Mouse (Mus musculus): ENCODE results near the gene Ndufs6.

The Ndufs6 gene

GRCm38 (mm10) chr13:73327827-73328698, at the start of gene Ndufs6, which contains the start of gene Mrpl36:
Gene Ndufs6 (minus strand): TSS chr13:73328542.
Gene Mrpl36 (plus strand): TSS chr13:73328513.
- peak; percentile 91 for DNase-seq (ENCODE audit: low spot score)

DNA sequence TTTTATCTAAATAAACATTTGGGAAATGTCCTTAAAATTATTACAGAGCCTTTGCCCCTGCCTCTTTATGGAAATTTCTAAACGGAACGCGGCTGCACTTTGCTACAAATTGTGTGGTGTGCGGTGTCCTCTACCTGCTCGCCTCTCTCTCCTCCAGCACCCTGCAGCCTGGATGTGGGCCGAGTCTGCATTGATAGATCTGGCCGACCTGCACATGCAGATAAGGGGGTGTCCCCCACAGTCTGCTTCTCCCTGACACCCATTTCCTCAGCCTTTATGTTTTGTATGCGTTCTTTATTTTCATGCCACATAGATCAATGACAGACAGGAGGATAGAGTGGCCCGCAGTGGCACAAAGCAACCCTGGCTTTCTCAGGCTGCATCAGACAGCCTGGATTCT, 49.3 kb upstream of the Ndufs6 start:
- no peak for DNase-seq (ENCODE audit: low spot score)

GRCm38 (mm10) chr13:73374612-73375011, 46.3 kb upstream of the Ndufs6 start:
- DNase-seq (ENCODE audit: low spot score), result no peak

- DNase-seq (ENCODE audit: low spot score), result no peak
Measured at GRCm38 (mm10) chr13:73373367-73373766, 45.0 kb upstream of the Ndufs6 start.

- DNase-seq (ENCODE audit: low spot score), result no peak
Measured at GRCm38 (mm10) chr13:73357106-73357505, 28.8 kb upstream of the Ndufs6 start.

GRCm38 (mm10) chr13:73352491-73352890, 24.1 kb upstream of the Ndufs6 start:
- no peak for DNase-seq (ENCODE audit: low spot score)

- peak; percentile 20 for DNase-seq (ENCODE audit: low spot score)
Measured at GRCm38 (mm10) chr13:73351910-73352309, 23.6 kb upstream of the Ndufs6 start.

GRCm38 (mm10) chr13:73350741-73351140, 22.4 kb upstream of the Ndufs6 start:
- no peak for DNase-seq (ENCODE audit: low spot score)

DNA sequence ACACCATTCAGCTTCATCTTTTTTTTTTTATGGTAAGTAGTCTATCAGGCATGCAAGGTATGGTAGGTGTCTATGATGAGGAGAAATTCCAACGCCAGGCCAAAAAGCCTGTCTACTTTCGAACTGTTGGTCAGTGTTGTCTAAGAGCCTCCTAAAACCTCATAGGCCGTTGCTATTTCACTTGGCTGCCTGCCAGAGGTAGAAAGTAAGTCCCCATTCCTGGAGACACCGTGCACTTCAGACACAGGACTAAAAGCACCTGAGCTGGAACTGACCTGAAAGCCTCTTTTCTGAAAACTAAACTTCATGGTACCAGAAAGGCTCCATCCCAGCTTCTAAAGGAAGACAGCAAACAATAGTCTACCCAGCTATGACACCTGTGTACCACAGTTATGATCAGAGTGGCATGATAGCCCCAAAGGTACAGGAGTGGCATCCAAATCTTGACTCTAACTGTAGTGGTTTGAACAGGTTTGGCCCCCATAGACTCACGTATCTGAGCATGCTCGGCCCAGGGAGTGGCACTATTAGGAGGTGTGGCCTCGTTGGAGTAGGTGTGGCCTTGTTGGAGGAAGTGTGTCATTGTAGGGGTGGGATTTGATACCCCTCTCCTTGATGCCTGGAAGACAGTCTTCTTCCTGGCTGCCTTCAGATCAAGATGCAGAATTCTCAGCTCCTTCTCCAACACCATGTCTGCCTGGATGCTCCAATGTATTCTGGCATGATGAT, 19.7 kb upstream of the Ndufs6 start:
- DNase-seq (ENCODE audit: low spot score), result no peak

- no peak for DNase-seq (ENCODE audit: low spot score)
Measured at GRCm38 (mm10) chr13:73347171-73347570, 18.8 kb upstream of the Ndufs6 start.

DNA sequence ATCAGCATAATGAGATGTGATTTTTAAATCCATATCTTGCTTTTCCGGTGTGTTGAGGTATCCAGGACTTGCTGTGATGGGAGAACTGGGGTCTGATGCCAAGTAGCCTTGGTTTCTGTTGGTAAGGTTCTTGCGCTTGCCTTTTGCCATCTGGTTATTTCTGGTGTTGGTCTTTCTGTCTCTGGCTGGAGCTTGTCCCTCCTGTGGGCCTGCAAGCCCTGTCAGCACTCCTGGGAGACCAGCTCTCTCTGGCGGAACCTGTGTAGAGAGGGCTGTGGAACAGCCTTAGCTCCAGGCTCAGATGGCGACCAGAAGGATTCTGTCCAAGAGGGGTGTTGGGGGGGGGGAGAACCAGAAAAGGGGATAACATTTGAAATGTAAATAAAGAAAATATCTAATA, 18.4 kb upstream of the Ndufs6 start:
- no peak for DNase-seq (ENCODE audit: low spot score)

DNA sequence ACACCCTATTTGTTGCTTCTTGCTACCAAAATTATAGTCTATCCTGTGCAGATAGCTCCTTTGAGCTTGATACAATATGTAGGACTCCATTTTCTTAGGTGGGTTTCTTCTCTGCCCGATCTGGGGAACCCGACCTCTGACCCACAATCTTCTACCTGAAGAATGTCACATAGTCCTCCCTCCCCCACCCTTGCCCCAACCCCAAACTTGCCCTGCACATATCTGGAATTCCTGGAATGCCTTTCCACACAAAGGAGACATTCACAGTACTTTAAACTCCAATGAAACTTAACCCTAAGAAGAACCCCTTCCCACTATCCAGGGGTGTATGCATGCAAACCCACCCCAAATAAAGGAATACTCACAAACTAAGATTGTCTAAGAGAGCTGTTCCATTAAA, 17.8 kb upstream of the Ndufs6 start:
- DNase-seq (ENCODE audit: low spot score), result no peak

DNA sequence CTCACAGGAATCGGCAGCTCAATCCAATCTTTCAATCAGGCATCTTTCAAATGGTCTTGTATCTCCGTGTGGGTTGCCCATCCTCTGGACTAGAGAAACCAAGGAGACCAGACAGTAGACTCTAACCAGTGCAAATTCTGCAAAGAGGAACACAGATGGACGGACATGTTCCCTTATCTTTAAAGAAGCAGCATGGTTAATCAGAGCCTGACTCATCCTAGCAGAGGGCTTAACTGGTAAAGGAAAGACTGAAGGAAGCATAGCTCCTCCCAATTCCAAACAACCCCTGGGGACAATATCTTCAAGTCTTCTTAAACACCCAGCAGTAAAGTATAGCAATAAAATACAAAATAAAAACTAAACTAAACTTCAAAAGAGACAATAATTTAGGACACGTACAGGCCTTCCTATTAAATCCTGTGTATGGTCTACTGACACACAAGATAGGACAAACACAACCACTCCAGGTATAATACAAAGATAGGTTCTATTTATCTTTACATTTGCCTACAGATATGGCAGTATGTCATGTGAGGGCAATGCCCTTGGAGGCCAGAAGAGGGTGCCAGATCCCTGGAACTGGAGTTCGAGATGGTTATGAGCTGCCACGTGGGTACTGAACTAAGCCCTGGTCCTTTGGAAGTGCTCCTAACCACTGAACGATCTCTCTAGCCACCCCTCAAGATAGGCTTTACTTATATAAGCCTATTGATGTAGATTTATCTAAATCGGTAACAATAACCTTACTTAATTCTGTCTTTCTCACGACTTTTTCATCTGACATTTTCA, 17.0 kb upstream of the Ndufs6 start:
- DNase-seq (ENCODE audit: low spot score), result no peak

GRCm38 (mm10) chr13:73336753-73337152, 8.4 kb upstream of the Ndufs6 start:
- no peak for DNase-seq (ENCODE audit: low spot score)

DNA sequence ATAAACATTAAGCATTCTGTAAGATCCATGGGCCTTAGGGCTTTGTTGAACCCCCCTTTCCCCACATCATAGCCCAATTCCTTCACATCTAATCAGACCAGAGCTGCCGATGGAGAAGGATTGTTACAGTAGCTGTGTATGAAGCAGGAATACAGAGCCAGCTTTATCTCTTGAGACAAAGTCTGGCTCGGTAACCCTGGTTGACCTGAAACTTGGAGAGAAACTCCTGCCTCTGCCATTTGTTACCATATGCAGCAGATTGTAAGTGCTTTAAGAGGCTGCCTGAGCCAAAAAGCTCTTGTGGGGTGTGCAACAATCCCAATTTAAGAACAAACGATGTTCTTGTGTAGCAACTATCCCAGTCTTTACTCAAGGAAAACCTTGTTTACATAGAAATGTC, 3.4 kb upstream of the Ndufs6 start:
- DNase-seq (ENCODE audit: low spot score), result peak; percentile 14

DNA sequence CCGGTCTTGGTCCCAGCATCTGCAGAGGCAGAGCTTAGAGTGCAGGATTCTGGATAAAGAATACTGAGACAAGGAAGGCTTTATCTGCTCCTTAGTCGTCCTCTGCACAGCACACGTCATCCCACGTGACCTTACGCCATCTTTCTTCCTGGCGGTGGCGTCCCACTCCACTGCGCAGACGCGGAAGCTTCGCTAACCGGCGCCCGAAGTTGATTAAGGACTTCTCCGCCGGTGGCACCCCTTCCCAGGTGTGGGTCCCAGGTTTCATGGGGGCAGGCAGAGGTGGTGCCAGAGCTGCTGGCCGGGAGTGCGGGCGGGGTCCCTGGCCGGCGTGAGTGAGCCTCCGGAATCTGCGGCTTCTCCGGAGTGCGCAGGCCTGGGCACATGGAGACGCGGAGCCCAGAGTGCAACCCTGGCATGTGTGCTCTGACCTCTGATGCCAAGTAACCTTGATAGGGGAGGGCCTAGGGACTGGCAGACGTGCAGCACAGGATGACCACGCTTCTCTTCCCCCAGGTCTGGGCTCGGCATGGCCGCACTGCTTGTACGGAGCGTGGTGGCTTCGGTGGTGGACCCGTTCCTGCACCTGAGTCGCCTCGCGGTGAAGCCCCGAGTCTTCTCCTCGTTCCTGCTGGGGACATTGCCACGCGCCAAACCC, 2.6 kb upstream of the Ndufs6 start:
- peak; percentile 87 for DNase-seq (ENCODE audit: low spot score)

GRCm38 (mm10) chr13:73323406-73323805, 4.9 kb downstream of the Ndufs6 start:
- no peak for DNase-seq (ENCODE audit: low spot score)

- no peak for DNase-seq (ENCODE audit: low spot score)
Measured at GRCm38 (mm10) chr13:73322626-73323025, 5.7 kb downstream of the Ndufs6 start.

DNA sequence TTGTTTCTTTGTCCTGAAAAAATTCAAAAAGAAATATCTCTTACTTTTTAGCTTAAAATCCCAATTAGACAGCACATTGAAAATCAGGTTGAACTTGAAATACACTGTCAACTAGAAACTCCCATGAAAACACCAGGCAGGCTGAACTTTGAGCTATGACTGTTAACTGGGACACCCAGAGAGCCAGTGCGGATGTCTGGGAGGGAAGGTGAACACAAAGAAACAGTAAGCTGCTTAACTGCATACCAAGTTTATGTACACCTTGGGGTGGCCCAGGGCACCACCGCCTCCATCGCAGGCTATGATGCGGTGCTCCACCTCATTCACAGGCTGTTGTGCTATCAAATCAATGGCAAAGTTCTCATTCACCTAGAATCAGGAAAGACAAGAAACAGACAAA, 8.3 kb downstream of the Ndufs6 start:
- no peak for DNase-seq (ENCODE audit: low spot score)

DNA sequence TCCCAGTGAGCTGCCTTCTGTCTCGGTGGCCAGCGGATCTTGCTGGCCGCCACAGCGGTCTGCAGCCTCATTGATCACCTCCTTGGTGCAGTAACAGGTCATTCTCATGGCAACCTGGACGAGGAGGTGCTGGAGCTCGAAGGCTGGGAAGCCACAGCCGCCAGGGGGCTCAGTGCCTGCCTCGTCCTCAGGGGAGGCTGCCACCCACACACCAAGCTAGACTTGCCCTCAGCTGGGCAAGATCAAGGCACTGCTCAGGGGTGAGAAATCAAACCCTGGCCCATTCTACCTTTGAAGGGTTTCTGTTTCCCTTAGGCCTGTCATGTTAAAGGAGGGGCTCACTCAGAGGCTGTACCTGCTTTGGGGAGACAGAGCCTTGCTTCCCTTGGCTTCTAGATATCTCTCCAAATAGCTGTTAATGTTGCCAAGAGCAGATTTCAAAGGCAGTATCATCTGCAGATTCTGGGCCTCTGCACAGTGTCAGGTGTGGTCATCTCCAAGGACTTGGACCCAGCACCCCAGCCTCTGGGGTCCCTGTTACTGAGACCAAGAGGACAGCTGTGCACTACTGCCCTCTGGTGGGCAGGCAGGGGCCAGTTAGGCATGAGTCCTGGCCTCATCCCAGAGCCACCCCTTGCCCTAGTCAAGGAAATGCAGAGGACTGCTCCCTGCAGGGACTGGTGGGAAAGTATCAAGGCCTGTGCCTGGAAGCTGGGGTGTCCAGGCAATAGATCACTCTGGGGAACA, 18.0 kb downstream of the Ndufs6 start:
- peak; percentile 46 for DNase-seq (ENCODE audit: low spot score)

- no peak for DNase-seq (ENCODE audit: low spot score)
Measured at GRCm38 (mm10) chr13:73306430-73306829, 21.9 kb downstream of the Ndufs6 start.

Measured in adipocyte (in vitro differentiated cells).